ENCODE assay signal across 23 mouse cellular contexts in the genomic region with DNA sequence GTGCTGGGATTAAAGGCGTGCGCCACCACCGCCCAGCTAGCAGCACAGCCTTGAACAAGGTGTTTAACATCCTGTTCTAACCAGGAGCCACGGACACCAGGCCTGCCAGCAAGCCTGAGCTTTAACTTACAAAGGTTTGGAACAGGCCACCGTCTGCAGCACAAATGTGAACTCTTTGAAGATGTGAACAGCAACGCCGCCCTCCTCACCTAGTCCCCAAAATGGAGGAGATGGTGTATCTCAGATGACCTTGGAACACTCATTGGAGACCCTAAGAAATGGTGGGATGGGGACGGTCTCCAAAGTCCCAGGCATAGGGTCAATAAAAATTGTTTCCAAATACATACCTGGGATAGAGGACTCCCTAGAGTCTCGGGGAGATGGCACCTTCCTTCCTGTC. TPM values are rescaled to one million over a fixed set of nuclear protein-coding genes. Genes with fewer than 3 reads are reported as not detected.
"Had no signal": no experiment of that assay in that cellular context is flagged by ENCODE, and none has a peak within 500 bp of the region (broad histone marks: within the 10 kb centered on the region; RNA-seq: fewer than 3 reads in every experiment).

No protein-coding gene starts in this region.

- H3K27ac ChIP-seq: liver, embryonic 15.5 days; lung, embryonic 15.5 days; macrophage; midbrain, embryonic 12.5 days; midbrain, embryonic 15.5 days; neural tube, embryonic 12.5 days; stomach, embryonic 15.5 days had no signal

- ATAC-seq: liver, postnatal 0 days; midbrain, embryonic 15.5 days had no signal

- H3K4me3 ChIP-seq: liver, embryonic 15.5 days; lung, embryonic 15.5 days; megakaryocyte, embryonic 14.5 days; midbrain, embryonic 12.5 days; midbrain, embryonic 15.5 days; neural tube, embryonic 12.5 days; stomach, embryonic 15.5 days had no signal

- H3K9me3 ChIP-seq: liver, embryonic 15.5 days; lung, embryonic 15.5 days; megakaryocyte, embryonic 14.5 days; midbrain, embryonic 12.5 days; midbrain, embryonic 15.5 days; neural tube, embryonic 12.5 days; stomach, embryonic 15.5 days had no signal

- H3K4me1 ChIP-seq: midbrain, embryonic 12.5 days; neural tube, embryonic 12.5 days; stomach, embryonic 15.5 days had no signal

- H3K9ac ChIP-seq: liver, embryonic 15.5 days; liver, postnatal 0 days; lung, embryonic 15.5 days; midbrain, embryonic 12.5 days; midbrain, embryonic 15.5 days; neural tube, embryonic 12.5 days; stomach, embryonic 15.5 days had no signal

- H3K4me2 ChIP-seq: liver, embryonic 15.5 days; lung, embryonic 15.5 days; midbrain, embryonic 12.5 days; midbrain, embryonic 15.5 days; neural tube, embryonic 12.5 days; stomach, embryonic 15.5 days had no signal

- DNase-seq: right cerebral cortex, postnatal 14 days; thymus, adult 2 months; thymus, postnatal 25 days; thymus, postnatal 4 days had no signal

- H3K36me3 ChIP-seq: liver, embryonic 15.5 days; lung, embryonic 15.5 days; midbrain, embryonic 12.5 days; midbrain, embryonic 15.5 days; neural tube, embryonic 12.5 days; stomach, embryonic 15.5 days had no signal

- H3K27me3 ChIP-seq: liver, embryonic 15.5 days; lung, embryonic 15.5 days; neural tube, embryonic 12.5 days; stomach, embryonic 15.5 days had no signal

RNA-seq across cellular contexts. Expression of a gene that starts 9.4 kb away (rescaled TPM):
- total RNA-seq: megakaryocyte progenitor cell, adult 5-6 weeks; midbrain, postnatal 0 days; monocyte, adult 5-6 weeks; neutrophil, adult 5-6 weeks had no signal
- polyA plus RNA-seq: liver, embryonic 15.5 days; liver, postnatal 0 days; lung, adult 2 months; lung, embryonic 15.5 days; lung, postnatal 0 days; macrophage; midbrain, embryonic 12.5 days; midbrain, embryonic 15.5 days; midbrain, postnatal 0 days; neural tube, embryonic 12.5 days; neural tube, embryonic 14.5 days; spleen, adult 2 months; stomach, embryonic 15.5 days; stomach, postnatal 0 days; urinary bladder, adult 2 months had no signal

RNA-seq across cellular contexts. Expression of a gene that starts 34.5 kb away (rescaled TPM):
- total RNA-seq: megakaryocyte progenitor cell, adult 5-6 weeks; monocyte, adult 5-6 weeks had no signal
- polyA plus RNA-seq: lung, postnatal 0 days; macrophage; midbrain, embryonic 12.5 days; midbrain, embryonic 15.5 days; neural tube, embryonic 12.5 days; neural tube, embryonic 14.5 days had no signal

RNA-seq across cellular contexts. Expression of a gene that starts 46.3 kb away (rescaled TPM):
- total RNA-seq: megakaryocyte progenitor cell, adult 5-6 weeks; midbrain, postnatal 0 days; monocyte, adult 5-6 weeks; neutrophil, adult 5-6 weeks had no signal
- polyA plus RNA-seq: liver, embryonic 15.5 days; liver, postnatal 0 days; lung, adult 2 months; lung, embryonic 15.5 days; lung, postnatal 0 days; macrophage; midbrain, embryonic 12.5 days; midbrain, embryonic 15.5 days; midbrain, postnatal 0 days; neural tube, embryonic 12.5 days; neural tube, embryonic 14.5 days; spleen, adult 2 months; stomach, embryonic 15.5 days; stomach, postnatal 0 days; thymus, adult 2 months had no signal
